Mouse (Mus musculus): ENCODE results near the gene Pde4d. TPM values are rescaled to one million over a fixed set of nuclear protein-coding genes. Genes with fewer than 3 reads are reported as not detected.

Gene Pde4d
- polyA plus RNA-seq, 1 experiment from 2014 or later: 32.1 TPM

DNA sequence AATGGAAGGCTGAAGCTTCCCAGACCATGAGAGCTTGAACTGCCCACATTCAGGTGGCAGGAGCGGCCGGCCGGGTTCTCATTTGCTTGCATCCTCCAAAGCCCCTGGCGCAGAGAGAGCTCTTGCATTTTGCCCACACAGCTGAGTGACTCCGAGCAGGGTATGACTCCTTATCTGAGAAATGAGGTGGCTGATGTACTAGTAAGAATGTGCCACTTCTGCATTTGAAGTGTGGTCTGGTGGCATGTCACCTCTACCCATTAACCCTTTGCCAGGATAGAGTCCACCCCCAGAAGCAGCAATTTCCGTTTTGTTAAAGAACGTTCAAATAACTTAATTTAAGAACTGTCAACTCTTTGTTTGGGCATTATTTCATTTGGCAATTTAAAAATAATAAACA, 412.0 kb downstream of the Pde4d start:
- Histone ChIP-seq H3K4me2 (ENCODE audit: low read depth, low read length) (no peak overlapping the region), H3K9ac (replicated peaks; ENCODE audit: low read depth, low read length) (no peak overlapping the region), H3K4me1 (ENCODE audit: control insufficient read depth, insufficient read depth, low read length) (no peaks in the 10 kb centered on the region), H3K36me3 (ENCODE audit: control insufficient read depth, insufficient read depth, low read length) (no peaks in the 10 kb centered on the region), H3K9me3 (ENCODE audit: control insufficient read depth, low read length) (no peaks in the 10 kb centered on the region), H3K27ac (ENCODE audit: low read depth, low read length) (no peak overlapping the region), H3K27me3 (ENCODE audit: control insufficient read depth, insufficient read depth, low read length) (no peaks in the 10 kb centered on the region), H3K4me3 (ENCODE audit: low read depth, low read length) (no peak overlapping the region)
- no peak for ATAC-seq (ENCODE audit: low read depth)
- WGBS: 93% methylated on average over 7 of the region's 7 CpGs

DNA sequence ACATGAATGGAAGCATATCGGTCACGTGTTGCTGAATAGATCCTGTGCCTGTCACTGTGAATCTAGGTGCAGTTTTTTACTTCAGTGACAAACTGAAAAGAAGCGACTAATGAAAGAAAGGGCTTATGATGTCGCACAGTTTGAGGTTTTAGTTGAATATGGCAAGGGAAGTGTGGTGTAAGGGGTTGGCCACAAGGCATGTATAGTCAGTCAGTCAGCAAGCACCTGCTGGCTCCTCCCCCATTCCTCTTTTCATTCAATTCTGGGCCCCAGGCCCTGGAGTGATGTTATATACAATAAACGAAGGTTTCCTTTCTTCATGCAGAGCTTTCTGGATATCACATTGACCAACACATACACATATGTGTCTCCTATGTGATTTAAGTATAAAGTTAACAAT, 412.4 kb downstream of the Pde4d start:
- no peak overlapping the region for H3K9ac ChIP-seq (replicated peaks; ENCODE audit: low read depth, low read length)
- H3K27me3 ChIP-seq (ENCODE audit: control insufficient read depth, insufficient read depth, low read length): no peaks in the 10 kb centered on the region
- WGBS: 83% methylated on average over 5 of the region's 5 CpGs

DNA sequence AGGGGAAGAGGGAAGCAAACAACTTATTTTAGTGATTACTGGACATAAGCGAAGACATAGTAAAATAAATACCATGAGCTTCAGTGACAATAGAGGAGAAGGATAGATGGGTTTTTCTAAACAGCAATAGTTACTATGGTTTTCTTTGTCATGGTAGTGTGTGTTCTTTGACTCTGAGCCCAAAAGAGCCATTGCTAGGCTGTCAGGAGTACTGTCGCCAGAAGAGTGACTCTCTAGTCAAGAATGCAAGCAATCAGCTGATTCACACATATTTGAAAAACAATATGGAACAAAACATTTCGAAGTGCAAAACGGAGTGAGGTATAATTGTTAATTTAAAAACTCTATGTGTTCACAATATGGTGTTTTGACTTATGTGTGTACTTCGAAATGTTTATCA, 450.4 kb downstream of the Pde4d start:
- Histone ChIP-seq H3K9ac (replicated peaks; ENCODE audit: low read depth, low read length) (no peak overlapping the region), H3K4me1 (ENCODE audit: control insufficient read depth, insufficient read depth, low read length) (no peaks in the 10 kb centered on the region), H3K4me2 (ENCODE audit: low read depth, low read length) (no peak overlapping the region), H3K9me3 (ENCODE audit: control insufficient read depth, low read length) (no peaks in the 10 kb centered on the region), H3K27me3 (ENCODE audit: control insufficient read depth, insufficient read depth, low read length) (no peaks in the 10 kb centered on the region), H3K36me3 (ENCODE audit: control insufficient read depth, insufficient read depth, low read length) (no peaks in the 10 kb centered on the region), H3K4me3 (ENCODE audit: low read depth, low read length) (no peak overlapping the region), H3K27ac (ENCODE audit: low read depth, low read length) (no peak overlapping the region)
- 87% methylated on average over 5 of the region's 5 CpGs for WGBS
- ATAC-seq (ENCODE audit: low read depth): no peak

More for the DNA sequence above, 412.4 kb downstream of the Pde4d start:
- Histone ChIP-seq H3K36me3 (ENCODE audit: control insufficient read depth, insufficient read depth, low read length) (no peaks in the 10 kb centered on the region), H3K9me3 (ENCODE audit: control insufficient read depth, low read length) (no peaks in the 10 kb centered on the region), H3K4me1 (ENCODE audit: control insufficient read depth, insufficient read depth, low read length) (no peaks in the 10 kb centered on the region), H3K4me3 (ENCODE audit: low read depth, low read length) (no peak overlapping the region), H3K4me2 (ENCODE audit: low read depth, low read length) (no peak overlapping the region), H3K27ac (ENCODE audit: low read depth, low read length) (no peak overlapping the region)
- ATAC-seq (ENCODE audit: low read depth): no peak

DNA sequence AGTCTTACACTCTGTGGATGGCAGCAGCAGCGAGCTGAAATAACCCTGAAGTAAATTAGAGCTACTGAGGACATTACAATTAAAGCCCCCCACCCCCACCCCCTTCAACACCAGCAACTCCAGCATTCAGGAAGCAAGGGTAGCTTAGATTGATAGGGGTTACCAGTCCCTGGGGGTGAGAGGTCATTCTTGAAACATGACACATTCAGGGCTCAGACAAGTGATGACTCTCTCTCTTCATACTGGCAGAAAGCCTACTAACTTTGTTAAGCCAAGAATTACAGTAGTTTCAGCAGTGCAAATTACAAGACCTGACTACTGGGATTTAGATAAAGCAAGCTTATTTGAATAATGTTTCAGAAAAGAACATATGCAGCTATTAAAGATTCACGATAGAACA, 455.4 kb downstream of the Pde4d start:
- ATAC-seq (ENCODE audit: low read depth): no peak
- no peak overlapping the region for H3K27ac ChIP-seq (ENCODE audit: low read depth, low read length)
- 35% methylated on average over 2 of the region's 2 CpGs for WGBS

GRCm38 (mm10) chr13:108909193-108909592, 459.4 kb downstream of the Pde4d start:
- 94% methylated on average over 2 of the region's 2 CpGs for WGBS
- H3K4me3 ChIP-seq (ENCODE audit: low read depth, low read length): no peak overlapping the region
- H3K9me3 ChIP-seq (ENCODE audit: control insufficient read depth, low read length): no peaks in the 10 kb centered on the region
- H3K27ac ChIP-seq (ENCODE audit: low read depth, low read length): no peak overlapping the region
- no peaks in the 10 kb centered on the region for H3K36me3 ChIP-seq (ENCODE audit: control insufficient read depth, insufficient read depth, low read length)
- H3K9ac ChIP-seq (replicated peaks; ENCODE audit: low read depth, low read length): no peak overlapping the region
- ATAC-seq (ENCODE audit: low read depth): no peak
- H3K4me1 ChIP-seq (ENCODE audit: control insufficient read depth, insufficient read depth, low read length): no peaks in the 10 kb centered on the region
- no peaks in the 10 kb centered on the region for H3K27me3 ChIP-seq (ENCODE audit: control insufficient read depth, insufficient read depth, low read length)
- H3K4me2 ChIP-seq (ENCODE audit: low read depth, low read length): no peak overlapping the region

More for the DNA sequence above, 455.4 kb downstream of the Pde4d start:
- no peak overlapping the region for H3K4me3 ChIP-seq (ENCODE audit: low read depth, low read length)
- no peak overlapping the region for H3K4me2 ChIP-seq (ENCODE audit: low read depth, low read length)
- no peak overlapping the region for H3K9ac ChIP-seq (replicated peaks; ENCODE audit: low read depth, low read length)
- no peaks in the 10 kb centered on the region for H3K4me1 ChIP-seq (ENCODE audit: control insufficient read depth, insufficient read depth, low read length)
- no peaks in the 10 kb centered on the region for H3K27me3 ChIP-seq (ENCODE audit: control insufficient read depth, insufficient read depth, low read length)
- H3K36me3 ChIP-seq (ENCODE audit: control insufficient read depth, insufficient read depth, low read length): no peaks in the 10 kb centered on the region
- no peaks in the 10 kb centered on the region for H3K9me3 ChIP-seq (ENCODE audit: control insufficient read depth, low read length)

GRCm38 (mm10) chr13:108914626-108915025, 464.9 kb downstream of the Pde4d start:
- 68% methylated on average over 3 of the region's 3 CpGs for WGBS
- ATAC-seq (ENCODE audit: low read depth): no peak
- no peak overlapping the region for H3K4me3 ChIP-seq (ENCODE audit: low read depth, low read length)
- no peaks in the 10 kb centered on the region for H3K4me1 ChIP-seq (ENCODE audit: control insufficient read depth, insufficient read depth, low read length)
- H3K4me2 ChIP-seq (ENCODE audit: low read depth, low read length): no peak overlapping the region
- no peaks in the 10 kb centered on the region for H3K36me3 ChIP-seq (ENCODE audit: control insufficient read depth, insufficient read depth, low read length)
- H3K9me3 ChIP-seq (ENCODE audit: control insufficient read depth, low read length): no peaks in the 10 kb centered on the region
- H3K27me3 ChIP-seq (ENCODE audit: control insufficient read depth, insufficient read depth, low read length): no peaks in the 10 kb centered on the region
- H3K9ac ChIP-seq (replicated peaks; ENCODE audit: low read depth, low read length): no peak overlapping the region
- H3K27ac ChIP-seq (ENCODE audit: low read depth, low read length): no peak overlapping the region

DNA sequence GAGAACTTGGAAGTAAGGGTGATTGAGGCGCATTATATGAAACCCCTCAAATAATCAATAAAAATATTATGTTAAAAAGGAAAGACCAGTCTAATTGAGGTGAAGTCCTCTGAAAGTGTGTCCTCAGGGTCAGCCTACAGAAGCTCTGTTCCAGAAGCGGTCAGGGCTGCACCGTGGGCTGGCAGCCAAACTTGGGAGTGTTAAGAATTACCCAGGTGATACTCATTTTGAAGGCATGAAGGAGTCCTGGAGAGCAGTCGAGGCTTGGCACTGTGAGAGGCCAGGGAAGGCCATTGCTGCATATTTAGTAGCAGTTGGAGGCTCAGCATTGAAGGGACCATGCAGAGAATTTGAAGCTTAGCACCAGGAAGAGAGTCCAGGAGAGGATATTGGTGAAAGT, 471.4 kb downstream of the Pde4d start:
- H3K27me3 ChIP-seq (ENCODE audit: control insufficient read depth, insufficient read depth, low read length): no peaks in the 10 kb centered on the region
- H3K36me3 ChIP-seq (ENCODE audit: control insufficient read depth, insufficient read depth, low read length): no peaks in the 10 kb centered on the region
- WGBS: 79% methylated on average over 4 of the region's 4 CpGs
- no peak overlapping the region for H3K4me2 ChIP-seq (ENCODE audit: low read depth, low read length)
- H3K9me3 ChIP-seq (ENCODE audit: control insufficient read depth, low read length): no peaks in the 10 kb centered on the region
- H3K9ac ChIP-seq (replicated peaks; ENCODE audit: low read depth, low read length): no peak overlapping the region
- no peak overlapping the region for H3K4me3 ChIP-seq (ENCODE audit: low read depth, low read length)
- ATAC-seq (ENCODE audit: low read depth): no peak
- no peaks in the 10 kb centered on the region for H3K4me1 ChIP-seq (ENCODE audit: control insufficient read depth, insufficient read depth, low read length)
- H3K27ac ChIP-seq (ENCODE audit: low read depth, low read length): no peak overlapping the region

GRCm38 (mm10) chr13:108934854-108935253, 485.1 kb downstream of the Pde4d start:
- WGBS: 96% methylated on average over 3 of the region's 3 CpGs
- ATAC-seq (ENCODE audit: low read depth): no peak

GRCm38 (mm10) chr13:108937272-108937671, 487.5 kb downstream of the Pde4d start:
- 59% methylated on average over 2 of the region's 2 CpGs for whole genome bisulfite sequencing
- Histone ChIP-seq H3K4me2 (ENCODE audit: low read depth, low read length) (no peak overlapping the region), H3K27me3 (ENCODE audit: control insufficient read depth, insufficient read depth, low read length) (no peaks in the 10 kb centered on the region), H3K9me3 (ENCODE audit: control insufficient read depth, low read length) (no peaks in the 10 kb centered on the region), H3K27ac (ENCODE audit: low read depth, low read length) (no peak overlapping the region), H3K36me3 (ENCODE audit: control insufficient read depth, insufficient read depth, low read length) (no peaks in the 10 kb centered on the region), H3K9ac (replicated peaks; ENCODE audit: low read depth, low read length) (no peak overlapping the region), H3K4me1 (ENCODE audit: control insufficient read depth, insufficient read depth, low read length) (no peaks in the 10 kb centered on the region), H3K4me3 (ENCODE audit: low read depth, low read length) (no peak overlapping the region)
- ATAC-seq (ENCODE audit: low read depth): no peak

More at GRCm38 (mm10) chr13:108934854-108935253, 485.1 kb downstream of the Pde4d start:
- no peak overlapping the region for H3K27ac ChIP-seq (ENCODE audit: low read depth, low read length)
- H3K27me3 ChIP-seq (ENCODE audit: control insufficient read depth, insufficient read depth, low read length): no peaks in the 10 kb centered on the region
- H3K4me3 ChIP-seq (ENCODE audit: low read depth, low read length): no peak overlapping the region
- no peaks in the 10 kb centered on the region for H3K36me3 ChIP-seq (ENCODE audit: control insufficient read depth, insufficient read depth, low read length)
- H3K9ac ChIP-seq (replicated peaks; ENCODE audit: low read depth, low read length): no peak overlapping the region
- no peaks in the 10 kb centered on the region for H3K4me1 ChIP-seq (ENCODE audit: control insufficient read depth, insufficient read depth, low read length)
- H3K4me2 ChIP-seq (ENCODE audit: low read depth, low read length): no peak overlapping the region
- H3K9me3 ChIP-seq (ENCODE audit: control insufficient read depth, low read length): no peaks in the 10 kb centered on the region

DNA sequence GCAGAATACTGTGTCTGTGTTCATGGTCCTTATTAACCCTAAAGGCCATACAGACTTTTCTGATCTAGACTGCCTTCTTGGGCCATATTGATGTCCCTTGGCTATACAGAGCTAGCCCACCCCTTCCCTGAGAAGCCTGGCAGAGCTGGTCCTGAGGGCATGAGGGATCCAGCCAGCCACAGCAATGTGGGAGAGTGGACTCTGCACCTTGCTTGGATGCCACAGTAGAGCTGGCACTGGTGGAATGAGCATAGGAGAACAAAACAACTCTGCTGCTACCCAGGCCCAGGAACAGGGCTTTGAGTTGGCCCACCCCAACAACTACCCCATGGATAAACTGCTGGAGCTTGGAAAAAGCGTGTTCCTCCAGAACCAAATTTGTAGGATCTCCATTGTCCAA, 503.2 kb downstream of the Pde4d start:
- Histone ChIP-seq H3K4me2 (ENCODE audit: low read depth, low read length) (no peak overlapping the region), H3K4me3 (ENCODE audit: low read depth, low read length) (no peak overlapping the region), H3K9me3 (ENCODE audit: control insufficient read depth, low read length) (no peaks in the 10 kb centered on the region), H3K4me1 (ENCODE audit: control insufficient read depth, insufficient read depth, low read length) (no peaks in the 10 kb centered on the region), H3K27ac (ENCODE audit: low read depth, low read length) (no peak overlapping the region), H3K27me3 (ENCODE audit: control insufficient read depth, insufficient read depth, low read length) (no peaks in the 10 kb centered on the region), H3K9ac (replicated peaks; ENCODE audit: low read depth, low read length) (no peak overlapping the region), H3K36me3 (ENCODE audit: control insufficient read depth, insufficient read depth, low read length) (no peaks in the 10 kb centered on the region)
- no peak for ATAC-seq (ENCODE audit: low read depth)
- WGBS: 94% methylated on average over 1 of the region's 1 CpGs

Data from neural tube, embryonic 14.5 days (tissue).